Mouse (Mus musculus) kidney, adult 2 months (tissue): Measurements from ENCODE around the gene Fbxo47.

Experiments used
- CTCF ChIP-seq: fragments of 200-500 bp; conservative IDR thresholded peaks from 2 replicates; pipeline ENCODE4 v1.5.1; 2011; ENCODE audit warnings: low read depth, mild to moderate bottlenecking, control low read depth, low read length, moderate library complexity, mixed read lengths; ENCODE audit not compliant: insufficient read depth, insufficient read length
- POLR2A ChIP-seq: fragments of 200-500 bp; IDR thresholded peaks from one replicate; pipeline ENCODE4 v1.6.1; 2011; ENCODE audit warnings: low read depth, low read length, control low read depth

- no peak for TF ChIP-seq CTCF
- TF ChIP-seq POLR2A, result no peak
Observed at GRCm38 (mm10) chr11:97829913-97830476, 54.0 kb downstream of the Fbxo47 start.
